Mouse (Mus musculus): ENCODE measurements around the gene Ntrk1.
A peak's percentile ranks its signal among the peaks of the same experiment; 100 is the strongest.

Gene Ntrk1

GRCm38 (mm10) chr3:87785626-87786214, 9.2 kb downstream of the Ntrk1 start:
- no peak for DNase-seq (ENCODE audit: low read depth, low spot score)

- DNase-seq (ENCODE audit: low read depth, low spot score) = no peak
Observed at GRCm38 (mm10) chr3:87785156-87785555, 9.8 kb downstream of the Ntrk1 start.

- DNase-seq (ENCODE audit: low read depth, low spot score) = no peak
Observed at GRCm38 (mm10) chr3:87783282-87784023, 11.5 kb downstream of the Ntrk1 start.

- DNase-seq (ENCODE audit: low read depth, low spot score) = no peak
Observed at GRCm38 (mm10) chr3:87779086-87779485, 15.9 kb downstream of the Ntrk1 start.

GRCm38 (mm10) chr3:87778283-87778682, 16.7 kb downstream of the Ntrk1 start:
- no peak for DNase-seq (ENCODE audit: low read depth, low spot score)

GRCm38 (mm10) chr3:87771088-87771487, 23.9 kb downstream of the Ntrk1 start:
- no peak for DNase-seq (ENCODE audit: low read depth, low spot score)

GRCm38 (mm10) chr3:87770280-87770679, 24.7 kb downstream of the Ntrk1 start:
- peak; percentile 68 for DNase-seq (ENCODE audit: low read depth, low spot score)

GRCm38 (mm10) chr3:87769506-87769905, 25.5 kb downstream of the Ntrk1 start:
- no peak for DNase-seq (ENCODE audit: low read depth, low spot score)

GRCm38 (mm10) chr3:87768844-87769243, 26.1 kb downstream of the Ntrk1 start:
- peak; percentile 72 for DNase-seq (ENCODE audit: low read depth, low spot score)

- no peak for DNase-seq (ENCODE audit: low read depth, low spot score)
Observed at GRCm38 (mm10) chr3:87768431-87768830, 26.5 kb downstream of the Ntrk1 start.

GRCm38 (mm10) chr3:87767764-87768163, 27.2 kb downstream of the Ntrk1 start:
- DNase-seq (ENCODE audit: low read depth, low spot score) = no peak

GRCm38 (mm10) chr3:87766284-87766667, 28.7 kb downstream of the Ntrk1 start:
- no peak for DNase-seq (ENCODE audit: low read depth, low spot score)

- no peak for DNase-seq (ENCODE audit: low read depth, low spot score)
Observed at GRCm38 (mm10) chr3:87765631-87766283, 29.2 kb downstream of the Ntrk1 start.

GRCm38 (mm10) chr3:87765091-87765490, 29.9 kb downstream of the Ntrk1 start:
- peak; percentile 18 for DNase-seq (ENCODE audit: low read depth, low spot score)

- no peak for DNase-seq (ENCODE audit: low read depth, low spot score)
Observed at GRCm38 (mm10) chr3:87764506-87764905, 30.5 kb downstream of the Ntrk1 start.

- peak; percentile 32 for DNase-seq (ENCODE audit: low read depth, low spot score)
Observed at GRCm38 (mm10) chr3:87763683-87764289, 31.2 kb downstream of the Ntrk1 start.

- no peak for DNase-seq (ENCODE audit: low read depth, low spot score)
Observed at GRCm38 (mm10) chr3:87763202-87763601, 31.8 kb downstream of the Ntrk1 start.

- DNase-seq (ENCODE audit: low read depth, low spot score) = no peak
Observed at GRCm38 (mm10) chr3:87761408-87762375, 33.3 kb downstream of the Ntrk1 start.

- peak; percentile 35 for DNase-seq (ENCODE audit: low read depth, low spot score)
Observed at GRCm38 (mm10) chr3:87758641-87759040, 36.3 kb downstream of the Ntrk1 start.

- DNase-seq (ENCODE audit: low read depth, low spot score) = no peak
Observed at GRCm38 (mm10) chr3:87756488-87756887, 38.5 kb downstream of the Ntrk1 start.

GRCm38 (mm10) chr3:87755964-87756363, 39.0 kb downstream of the Ntrk1 start:
- peak; percentile 76 for DNase-seq (ENCODE audit: low read depth, low spot score)
